Mouse (Mus musculus) erythroid progenitor cell, adult 5-6 weeks (primary cell): Measurements from ENCODE around the gene Ndrg3. TPM values are rescaled to one million over a fixed set of nuclear protein-coding genes. Genes with fewer than 3 reads are reported as not detected.

ENCODE experiments used
- ATAC-seq: replicated peaks from 2 replicates; pipeline ENCODE4 v1.8.0; 2016; ENCODE audit warnings: moderate number of reproducible peaks, mild to moderate bottlenecking, moderate TSS enrichment, inconsistent platforms; ENCODE audit not compliant: poor library complexity, low FRiP score, severe bottlenecking
- total RNA-seq, 2 experiments: library from RNA; stranded (forward) in 1 of 2; stranded (reverse) in 1 of 2; fragments of 150-400 nt in 1 of 2; fragments of 186-747, 209-891 nt in 1 of 2; gene quantifications; 2 replicates each; pipeline versions ENCODE4 v1.2.3 to v1.2.4; 2015 to 2017; ENCODE audit warnings: low replicate concordance in 2 of 2

The Ndrg3 gene
- total RNA-seq (2015; ENCODE audit: low replicate concordance) (16.6 and 21.4 TPM in 2 replicates), total RNA-seq (2017; ENCODE audit: low replicate concordance) (11.7 and 14.6 TPM in 2 replicates)

DNA sequence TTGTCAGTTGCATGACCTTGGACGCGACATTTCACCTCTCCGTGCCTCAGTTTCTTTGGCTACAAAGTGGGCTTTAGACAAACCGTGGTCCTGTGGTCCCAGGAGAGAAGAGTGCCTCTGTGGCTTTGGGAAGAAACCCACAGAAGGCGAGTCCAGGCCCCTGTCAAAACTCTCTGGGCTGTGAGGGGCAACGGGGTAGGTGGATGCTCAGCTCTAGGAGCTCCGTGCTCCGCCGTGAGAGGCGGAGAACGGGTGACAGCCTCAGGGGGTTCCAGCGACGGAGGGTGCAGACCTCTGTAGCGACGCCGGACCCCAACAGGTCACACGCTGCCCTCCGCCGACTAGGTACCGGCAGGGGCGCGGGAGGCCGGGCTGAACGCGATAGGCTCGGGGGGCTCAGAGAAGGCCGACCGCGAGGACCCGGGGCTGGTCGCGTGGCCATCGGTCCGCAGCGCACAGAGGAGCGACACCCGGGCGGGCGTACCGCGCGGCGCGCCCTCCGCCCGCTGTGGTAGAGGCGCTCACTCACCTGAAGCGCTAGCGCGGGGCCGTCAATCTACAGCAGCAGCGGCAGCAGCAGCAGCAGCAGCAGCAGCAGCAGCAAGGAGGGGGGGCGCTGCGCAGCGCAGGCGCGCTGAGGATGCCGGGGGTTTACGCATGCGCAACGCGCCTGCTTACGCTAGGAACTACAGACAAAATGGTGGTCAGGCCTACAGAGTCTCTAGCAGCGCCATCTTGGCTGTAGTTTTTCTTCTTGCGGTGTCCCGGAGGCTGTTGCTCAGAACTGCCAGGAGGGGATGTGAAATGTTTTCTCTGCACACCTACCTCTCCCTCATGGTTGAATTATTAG lies at the start of gene Ndrg3:
Ndrg3 (minus strand) TSS at position 587 of the 850 bp plus-strand sequence.
- peak; percentile 97 for ATAC-seq

DNA sequence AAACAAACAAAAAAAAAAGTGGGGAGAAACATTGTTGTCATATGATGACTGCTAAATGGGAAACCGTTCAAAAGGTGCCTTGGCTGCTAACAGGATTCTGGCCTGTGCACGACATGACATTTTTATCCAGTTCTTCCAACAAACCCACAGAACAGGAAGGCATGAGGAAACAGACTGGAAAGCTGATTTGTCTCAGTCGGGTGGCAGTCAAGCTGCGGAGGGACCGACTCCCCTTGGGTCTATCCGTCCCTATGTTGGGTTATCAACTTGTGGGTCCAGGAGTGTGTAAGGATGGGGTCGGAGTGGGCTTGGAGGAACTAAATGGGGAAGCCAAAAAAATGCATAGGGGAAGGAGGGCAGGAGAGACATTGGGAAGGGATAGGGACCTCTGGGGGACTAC lies 49.6 kb upstream of the Ndrg3 start:
- no peak for ATAC-seq

DNA sequence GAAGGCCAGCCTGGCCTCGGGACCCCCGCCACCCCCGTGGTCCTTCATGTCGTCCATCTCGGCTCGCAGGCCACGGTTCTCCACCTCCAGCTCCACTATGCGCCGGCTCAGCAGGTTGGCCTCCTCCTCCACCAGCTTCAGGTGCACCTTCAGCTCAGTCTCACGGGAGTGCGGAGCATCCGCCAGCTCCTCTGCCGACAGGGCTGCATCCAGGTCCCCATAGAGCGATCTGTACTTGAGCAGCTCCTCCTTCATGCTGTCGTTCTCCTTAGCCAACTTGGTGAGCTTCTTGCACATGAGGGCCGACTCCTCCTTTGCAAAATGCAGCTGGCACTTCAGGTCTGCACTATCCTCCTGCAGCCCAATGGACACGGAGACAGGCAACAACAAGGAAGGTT lies 48.8 kb upstream of the Ndrg3 start:
- ATAC-seq: 0 out of 2 replicates have a peak, but pooled peaks have one; percentile 20

DNA sequence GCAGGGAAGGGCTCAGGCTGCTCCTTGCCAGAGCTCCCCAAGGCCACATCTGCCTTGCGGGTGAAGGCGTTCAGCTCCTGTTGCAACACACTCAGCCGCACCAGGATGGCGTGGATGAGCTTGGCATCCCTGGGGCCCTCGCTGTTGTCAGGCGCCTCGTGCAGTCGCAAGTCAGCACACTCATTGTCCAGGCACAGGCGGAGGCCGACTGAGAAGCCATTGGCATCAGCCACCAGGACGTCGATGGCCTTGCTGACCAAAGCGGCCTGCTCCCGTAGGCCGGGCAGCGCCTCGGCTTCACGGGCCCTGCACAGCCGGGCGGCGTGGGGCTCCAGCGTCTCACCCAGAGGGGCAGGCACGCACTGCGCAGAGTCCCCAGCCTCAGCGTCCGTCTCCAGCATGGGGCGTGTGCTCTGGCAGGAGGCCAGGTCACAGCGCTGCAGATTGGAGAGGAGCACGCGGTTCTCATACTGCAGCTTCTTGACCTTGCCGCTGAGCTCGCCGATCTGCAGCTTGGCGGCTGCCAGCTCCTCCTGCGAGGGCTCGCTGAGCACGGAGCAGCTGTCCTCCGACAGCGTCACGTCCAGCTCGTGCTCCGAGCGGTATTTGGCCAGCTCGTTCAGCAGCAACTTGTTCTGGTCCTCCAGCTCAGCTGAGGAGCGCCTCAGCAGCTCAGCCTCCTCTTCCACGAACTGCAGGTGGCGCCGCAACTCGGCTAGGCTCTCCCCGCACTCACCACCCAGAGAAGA lies 48.2 kb upstream of the Ndrg3 start:
- ATAC-seq: no peak

DNA sequence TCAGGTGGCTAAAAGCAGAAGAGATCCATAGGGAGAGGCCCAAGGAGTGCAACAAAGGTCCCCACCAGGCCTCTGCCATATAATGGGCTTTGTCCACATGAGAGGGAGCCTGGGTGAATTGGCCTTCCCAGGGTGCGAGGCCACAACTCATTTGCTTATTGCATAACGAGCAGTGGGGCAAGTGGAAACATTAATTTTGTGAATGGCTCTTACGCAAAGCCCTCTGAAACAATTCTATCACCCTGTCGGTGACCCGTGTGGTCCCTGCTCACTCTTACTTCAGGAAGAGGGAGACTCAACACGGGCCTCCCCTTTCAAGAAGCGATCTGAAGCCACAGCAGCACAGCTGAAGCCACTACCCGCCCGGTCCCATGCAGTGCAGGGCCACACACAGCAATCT lies 45.4 kb upstream of the Ndrg3 start:
- ATAC-seq: no peak

DNA sequence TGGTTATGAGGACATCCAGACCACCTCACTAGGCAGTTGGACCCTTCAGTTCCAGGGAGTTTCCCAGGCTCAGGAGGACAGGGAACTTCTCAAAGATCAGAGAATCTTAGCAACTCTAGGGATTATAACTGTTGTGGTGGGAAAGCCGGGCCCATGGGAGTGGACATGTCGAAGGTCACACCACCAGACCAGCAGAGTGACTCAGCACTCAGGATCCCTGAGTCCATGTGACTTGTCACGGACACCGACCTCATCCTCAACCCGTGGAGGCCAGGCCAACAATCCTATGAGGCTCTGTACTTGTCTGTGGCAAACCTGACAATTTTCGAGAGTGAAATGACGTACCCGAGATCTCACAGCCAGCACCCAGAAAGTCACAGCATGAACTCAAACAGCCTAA lies 44.5 kb upstream of the Ndrg3 start:
- no peak for ATAC-seq

DNA sequence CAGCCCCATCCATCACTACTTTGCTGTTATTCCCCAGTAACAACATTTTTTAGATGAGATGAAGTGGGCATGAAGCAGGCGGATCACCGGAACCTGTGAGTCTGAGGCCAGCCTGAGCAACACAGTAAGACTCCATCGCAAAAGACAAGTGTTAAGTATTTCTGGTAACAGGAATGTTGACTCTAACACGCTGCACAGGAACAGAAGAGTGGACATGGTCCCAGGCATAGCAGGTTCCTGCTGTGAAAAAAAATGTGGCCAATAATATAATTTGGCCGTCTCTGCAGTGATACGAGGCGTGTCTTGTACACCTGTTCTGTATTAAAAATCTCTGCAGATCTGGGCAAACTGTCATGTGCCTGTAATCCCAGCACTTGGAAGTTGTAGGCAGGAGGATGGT lies 43.5 kb upstream of the Ndrg3 start:
- no peak for ATAC-seq

DNA sequence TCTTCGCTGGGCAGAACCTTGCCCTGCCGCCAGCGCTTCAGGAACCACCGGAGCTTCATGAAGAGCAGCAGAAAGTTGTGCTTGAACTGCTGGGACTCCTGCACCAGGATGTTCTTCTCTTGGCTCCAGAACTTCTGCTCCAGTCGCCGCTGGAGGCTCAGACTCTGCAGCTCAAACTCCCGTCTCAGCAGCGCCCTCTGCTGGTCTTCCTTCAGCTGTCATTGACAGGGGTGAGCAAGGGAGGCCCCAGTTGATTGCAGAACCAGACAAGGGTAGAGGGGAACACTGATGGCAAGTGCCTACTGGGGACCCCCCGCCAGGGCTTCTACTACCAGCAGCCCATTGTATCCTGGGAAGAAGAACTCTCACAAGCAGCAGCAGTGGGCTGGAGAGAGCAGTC lies 38.9 kb upstream of the Ndrg3 start:
- ATAC-seq: 0 out of 2 replicates have a peak, but pooled peaks have one; percentile 55

DNA sequence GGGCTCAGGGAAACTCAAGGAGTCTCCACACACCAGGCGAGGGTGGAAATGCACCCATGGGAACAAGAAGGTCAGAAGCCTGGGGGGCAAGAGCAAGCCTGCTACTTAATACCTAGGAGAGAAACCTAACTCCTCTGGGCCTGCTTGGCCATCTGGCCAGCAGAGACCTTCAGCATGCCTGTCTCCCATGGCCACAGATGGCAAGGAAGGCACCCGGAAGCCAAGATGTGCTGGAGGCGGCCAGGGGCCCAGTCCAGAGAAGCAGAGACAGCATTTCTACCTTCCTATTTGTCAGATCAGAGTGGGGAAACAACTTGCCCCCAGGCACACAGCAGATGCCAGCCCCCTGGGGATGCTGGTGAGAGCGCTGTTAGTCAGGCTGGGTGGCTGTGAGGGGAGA lies 36.4 kb upstream of the Ndrg3 start:
- no peak for ATAC-seq

DNA sequence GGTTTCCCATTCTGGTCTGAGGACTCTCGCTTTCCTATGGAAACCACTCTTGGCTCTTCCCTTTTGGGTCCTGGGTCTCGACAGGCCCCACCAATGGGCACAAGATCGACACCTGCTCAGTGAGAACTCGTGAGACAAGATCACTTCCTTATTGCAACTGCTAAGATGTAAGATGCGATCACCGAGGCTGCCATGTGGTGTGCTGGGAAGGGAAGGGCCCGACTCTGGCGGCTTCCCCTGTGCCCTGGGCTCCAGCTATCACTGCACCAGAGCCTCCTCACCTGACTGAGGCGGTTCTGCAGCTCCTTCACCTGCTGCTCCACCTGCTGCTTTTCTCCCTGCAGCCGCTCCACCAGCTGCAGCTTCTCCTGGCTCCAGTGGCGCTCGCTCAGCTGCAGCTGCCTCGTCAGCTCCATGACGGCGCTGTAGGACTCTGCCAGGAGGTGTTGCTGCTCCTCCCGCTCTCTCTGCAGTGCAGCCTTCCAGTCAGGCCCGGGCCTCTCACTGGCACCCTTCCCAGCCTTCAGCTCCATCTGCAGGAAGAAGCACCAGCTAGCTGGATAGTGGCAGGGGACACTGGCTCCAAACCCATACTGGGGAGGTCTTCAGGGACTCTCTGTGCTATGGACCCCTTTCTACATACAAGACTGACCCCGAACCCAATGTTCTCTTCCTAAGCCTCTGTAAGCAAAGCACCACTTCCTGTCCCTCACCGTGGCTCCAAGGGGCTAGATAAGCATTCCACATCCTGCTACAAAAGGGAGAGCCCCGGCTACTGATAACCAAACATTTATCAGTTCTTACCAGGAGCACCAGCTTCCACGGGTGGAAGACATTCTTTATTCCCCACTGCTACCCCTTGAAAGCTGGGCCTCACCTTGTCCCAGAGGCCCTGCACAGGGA lies 35.5 kb upstream of the Ndrg3 start:
- ATAC-seq: peak; percentile 70

DNA sequence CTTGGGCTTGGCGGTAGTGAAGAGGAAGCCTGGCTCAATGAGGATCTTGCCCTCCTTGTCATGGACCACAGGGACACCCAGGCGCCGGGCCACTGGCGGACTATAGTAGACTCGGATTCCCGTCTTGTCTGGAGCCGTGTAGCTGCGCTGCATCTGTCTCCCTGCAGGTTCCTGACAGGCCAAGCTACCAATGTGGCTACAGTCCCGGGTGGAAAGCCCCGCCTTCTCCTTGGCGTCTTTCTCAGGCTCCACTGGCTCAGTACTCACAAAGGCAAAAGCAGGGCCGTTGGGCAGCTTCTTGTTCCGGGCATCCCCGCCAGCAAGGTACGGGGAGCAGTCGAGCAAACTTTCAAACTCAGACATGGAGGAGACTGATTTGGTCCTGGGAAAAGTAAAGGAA lies 29.3 kb upstream of the Ndrg3 start:
- ATAC-seq: no peak

DNA sequence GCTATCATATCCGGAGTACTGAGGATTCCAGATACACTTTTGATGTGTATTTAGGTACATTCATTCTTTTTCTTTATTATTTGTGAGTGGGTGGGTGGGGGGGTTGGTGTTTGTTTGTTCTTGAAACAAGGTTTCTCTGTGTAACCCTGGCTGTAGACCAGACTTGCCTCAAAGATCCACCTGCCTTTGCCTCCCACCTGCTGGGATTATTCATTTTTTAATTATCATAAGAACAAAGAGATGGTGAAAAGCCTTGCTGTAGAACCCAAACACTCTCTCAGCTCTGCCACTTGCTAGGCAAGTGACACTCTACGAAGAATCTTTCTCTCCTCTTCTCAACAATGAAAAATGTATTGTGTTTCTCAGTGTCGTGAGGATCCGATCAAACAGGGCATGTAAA lies 27.4 kb upstream of the Ndrg3 start:
- no peak for ATAC-seq

DNA sequence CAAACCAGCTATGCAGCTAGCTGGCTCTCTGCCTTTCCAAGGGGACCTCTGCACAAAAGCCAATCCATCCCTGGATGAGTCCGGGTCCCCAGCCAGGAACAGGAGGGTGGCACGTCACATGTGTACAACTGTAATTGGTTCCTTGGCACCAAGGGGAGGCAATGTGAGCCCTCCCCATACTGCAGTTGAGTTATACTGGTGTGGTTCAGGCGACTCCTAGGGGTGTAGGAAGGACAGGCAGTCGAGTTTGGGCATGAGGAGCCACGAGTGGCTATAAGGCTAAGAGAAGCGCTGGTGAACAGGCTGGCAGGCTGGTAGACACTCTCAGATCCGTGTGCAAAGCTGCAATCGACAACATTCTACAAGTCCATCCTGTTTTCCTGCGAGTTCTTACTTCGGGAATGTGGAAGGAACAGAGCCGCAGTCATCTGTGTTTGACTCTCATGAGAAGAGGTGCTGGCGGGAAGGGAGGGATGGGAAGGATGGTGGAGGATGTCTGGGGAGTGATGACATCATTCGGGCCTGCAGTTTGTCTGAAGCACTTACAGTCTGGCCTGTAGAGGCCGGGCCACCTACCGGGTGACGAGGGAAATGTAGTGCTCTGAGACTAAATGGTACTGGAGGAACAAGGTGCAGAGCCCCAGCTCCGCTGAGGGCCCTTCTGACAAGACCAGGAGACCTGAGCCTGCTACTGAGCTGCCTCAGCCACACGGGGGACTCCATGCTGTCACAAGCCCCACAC lies 24.8 kb upstream of the Ndrg3 start:
- ATAC-seq: no peak

DNA sequence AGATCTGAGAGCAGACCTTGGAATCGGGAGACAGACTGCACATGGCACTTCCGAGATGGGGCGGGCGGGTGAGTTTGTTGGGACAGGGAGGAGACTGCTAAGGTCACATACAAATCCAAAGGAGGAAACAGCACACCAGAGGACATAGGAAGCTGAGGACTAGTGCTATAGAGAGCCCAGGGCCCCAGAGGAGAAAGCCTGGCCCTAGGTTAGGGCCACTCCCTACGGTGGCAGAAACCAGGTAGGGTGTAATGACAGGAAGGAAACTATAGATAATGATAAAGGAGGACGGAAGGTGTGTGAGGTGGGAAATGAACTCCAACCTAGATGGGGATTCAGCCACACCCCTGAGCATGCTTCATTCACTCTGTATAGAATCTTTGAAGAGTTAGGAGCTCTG lies 20.5 kb upstream of the Ndrg3 start:
- no peak for ATAC-seq

DNA sequence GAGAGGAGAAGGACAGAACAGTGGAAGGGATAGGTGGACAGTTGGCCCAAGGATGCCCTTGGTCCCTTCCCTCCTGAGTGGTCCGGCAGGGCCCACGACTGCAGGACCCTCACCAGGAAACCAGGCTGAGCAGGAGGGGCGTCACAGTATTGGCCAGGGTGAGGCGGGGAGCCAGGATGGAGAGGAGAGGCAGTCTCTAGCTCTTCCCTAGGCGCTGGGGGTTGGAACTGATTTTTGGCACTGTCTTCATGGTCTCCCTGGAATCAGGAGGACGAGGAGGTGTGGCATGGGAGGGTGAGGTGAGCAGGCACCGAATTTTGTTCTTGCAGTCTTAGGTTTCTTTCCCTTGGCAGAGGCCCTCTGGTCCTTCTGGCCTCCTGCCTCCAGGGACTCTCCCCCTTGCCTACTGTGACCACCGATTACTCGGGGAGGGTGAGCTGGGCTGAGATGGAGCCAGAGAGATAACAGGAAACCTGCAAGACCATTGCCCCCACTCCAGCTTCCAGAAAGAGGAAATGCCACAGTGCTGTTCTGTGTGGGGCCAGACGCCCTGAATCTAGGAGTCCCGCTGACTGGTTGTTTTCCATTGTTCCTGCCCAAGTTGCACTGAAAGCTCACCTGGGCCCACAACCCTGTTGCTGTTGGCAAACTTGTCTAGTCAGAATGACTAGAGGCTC lies 18.9 kb upstream of the Ndrg3 start:
- ATAC-seq: no peak

DNA sequence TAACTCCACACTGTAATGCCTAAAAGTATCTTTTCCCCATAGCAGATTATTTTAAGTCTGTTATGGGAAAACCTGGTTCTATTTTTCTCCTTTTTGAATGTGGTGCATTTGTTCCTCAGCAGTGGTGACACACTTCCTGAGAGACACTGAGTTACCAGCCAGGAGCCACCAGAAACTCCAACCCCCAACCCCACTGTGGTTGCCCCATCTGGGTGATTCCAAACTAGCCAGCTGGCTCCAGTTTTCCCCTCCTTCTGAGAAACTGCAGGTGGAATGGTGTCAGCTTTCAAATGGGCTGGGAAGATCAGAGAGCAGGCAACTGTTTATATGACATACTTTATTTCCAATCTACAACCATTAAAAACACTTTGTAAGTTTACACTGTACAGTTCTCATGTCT lies 18.3 kb upstream of the Ndrg3 start:
- no peak for ATAC-seq

DNA sequence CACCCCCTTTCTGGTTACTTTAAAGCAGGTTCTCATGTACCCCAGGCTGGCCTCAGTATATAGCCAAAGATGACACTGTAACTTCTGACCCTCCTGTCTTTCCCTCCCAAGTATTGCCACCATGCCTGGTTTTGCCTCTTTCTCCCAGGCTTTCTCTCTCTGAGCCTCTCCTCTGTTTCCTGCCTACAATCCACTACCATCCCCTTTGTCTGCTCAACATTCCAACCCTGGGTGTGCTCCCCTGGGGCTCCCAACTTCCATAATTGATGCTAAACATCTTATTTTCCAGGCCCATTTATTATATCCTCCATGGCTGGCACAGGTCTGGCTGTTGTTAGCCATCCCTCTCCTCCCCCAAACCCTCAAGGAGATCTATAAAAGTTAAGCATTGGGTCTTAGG lies 16.7 kb upstream of the Ndrg3 start:
- no peak for ATAC-seq

DNA sequence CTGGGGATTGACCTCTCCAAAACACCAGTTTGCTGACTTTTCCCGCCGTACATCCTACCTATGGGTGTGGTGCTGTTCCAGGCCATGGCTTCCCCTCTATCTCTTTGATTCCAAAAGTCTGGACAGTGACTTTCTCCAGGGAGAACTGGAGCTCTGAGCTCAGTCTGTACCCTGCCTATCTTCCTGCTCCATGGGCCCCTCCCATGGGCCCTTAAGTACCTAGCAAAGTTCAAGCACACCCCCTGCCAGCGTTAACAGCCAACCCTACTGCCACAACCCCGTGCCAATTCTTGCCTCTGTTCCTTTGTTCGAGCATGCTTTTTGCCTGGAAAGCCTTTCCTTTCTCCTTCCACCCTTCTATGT lies 15.4 kb upstream of the Ndrg3 start:
- peak; percentile 32 for ATAC-seq
